Mouse (Mus musculus) spleen, adult 2 months (tissue): ENCODE measurements at regions not wholly inside any gene's neighbourhood (a gene's known extent, or its start where the extent isn't known, plus 50 kb on each side); places are given as distances from the start of the nearest gene placed in this dataset.

Experiments used
- CTCF ChIP-seq: fragments of 200-500 bp; IDR thresholded peaks from 2 replicates; pipeline ENCODE4 v1.5.1; 2011; ENCODE audit warnings: mild to moderate bottlenecking, inconsistent platforms; ENCODE audit not compliant: insufficient read depth, insufficient read length, insufficient replicate concordance; ENCODE audit errors: extremely low read depth
- POLR2A ChIP-seq: fragments of 200-500 bp; IDR thresholded peaks from 2 replicates; pipeline ENCODE4 v1.6.1; 2011; ENCODE audit warnings: low read depth, low read length, inconsistent platforms

- TF ChIP-seq POLR2A, result no peak
- TF ChIP-seq CTCF, result no peak
These were observed 897.3 kb downstream of the 5730522E02Rik start for GRCm38 (mm10) chr11:25313308-25313707.
